Mouse (Mus musculus) kidney, postnatal 14 days (tissue): Measurements from ENCODE around the gene Mxd4.
A peak's percentile ranks its signal among the peaks of the same experiment; 100 is the strongest.

Source experiments
- DNase-seq: peaks from one replicate; pipeline ENCODE4 v3.0.0; 2022; ENCODE audit warnings: mixed read lengths

Mxd4 gene

DNA sequence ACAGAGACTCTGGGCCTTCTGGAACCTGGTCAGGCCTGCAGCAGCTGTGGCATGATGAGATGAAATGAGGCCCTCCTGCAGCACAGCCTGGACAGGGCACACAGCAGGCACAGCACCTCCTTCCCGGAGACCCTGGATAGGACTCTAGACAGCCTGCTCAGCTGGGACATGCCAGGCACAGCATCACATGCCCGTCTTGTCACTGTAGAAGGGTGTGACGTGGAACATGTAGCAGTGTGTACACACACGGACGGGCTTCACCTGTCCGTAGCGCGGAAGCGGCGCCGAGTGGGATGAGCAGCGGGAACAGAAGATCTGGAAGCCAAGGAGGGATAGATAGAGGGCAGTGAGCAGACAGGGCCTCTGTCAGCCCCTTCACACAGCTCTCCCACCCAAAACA is 8.3 kb upstream of the Mxd4 start:
- no peak for DNase-seq

DNA sequence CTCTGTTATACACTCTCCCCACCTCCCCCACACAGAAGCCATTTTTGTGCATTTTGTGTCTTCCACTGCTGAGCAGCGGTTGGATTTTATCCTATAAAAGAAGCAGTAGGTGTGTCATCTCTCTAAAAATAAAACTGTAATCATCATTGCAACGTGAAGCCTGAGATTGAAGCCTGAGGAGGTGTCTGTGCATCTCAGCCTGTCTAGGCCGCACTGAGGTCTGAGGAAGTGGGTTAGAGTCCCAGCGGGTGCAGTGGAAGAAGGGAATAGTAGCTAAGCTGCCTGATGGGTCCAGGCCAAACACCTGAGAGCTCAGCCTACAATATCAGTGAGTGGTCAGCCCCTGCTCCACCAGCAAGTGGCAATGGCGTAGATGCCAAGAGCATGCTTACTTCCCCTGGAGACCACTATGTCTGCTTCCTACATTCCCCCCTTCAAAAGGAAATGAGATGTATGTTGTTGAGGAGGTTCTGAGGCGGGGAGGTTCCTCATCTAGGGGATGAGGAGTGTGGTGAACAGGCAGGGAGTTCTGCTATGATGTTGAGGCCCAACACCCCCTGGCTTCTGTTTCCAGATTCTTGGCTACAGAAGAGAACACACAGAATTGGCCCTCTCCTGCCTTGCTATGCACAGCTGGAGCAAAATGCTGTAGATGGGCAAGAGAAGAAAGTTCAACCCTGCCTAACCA is 7.6 kb upstream of the Mxd4 start:
- DNase-seq: no peak

DNA sequence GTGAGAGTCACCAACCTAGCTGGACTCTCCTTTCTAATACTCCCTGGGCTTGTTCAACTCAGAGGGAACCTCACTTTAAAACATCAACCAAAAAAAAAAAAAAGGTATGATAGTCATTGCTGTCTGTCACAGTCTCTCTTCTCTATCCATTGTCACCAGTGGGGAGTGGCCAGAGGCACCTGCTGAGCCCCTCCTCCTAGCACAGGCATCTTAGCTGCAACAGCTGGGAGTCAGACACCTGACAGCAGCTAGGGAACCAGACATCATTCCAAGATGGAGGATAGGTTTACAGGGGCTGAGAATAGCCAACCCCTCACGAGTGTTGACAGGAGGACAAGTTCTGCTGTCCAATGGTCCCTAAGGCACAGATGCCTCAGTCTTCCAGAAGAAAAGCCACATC is 6.9 kb upstream of the Mxd4 start:
- no peak for DNase-seq

DNA sequence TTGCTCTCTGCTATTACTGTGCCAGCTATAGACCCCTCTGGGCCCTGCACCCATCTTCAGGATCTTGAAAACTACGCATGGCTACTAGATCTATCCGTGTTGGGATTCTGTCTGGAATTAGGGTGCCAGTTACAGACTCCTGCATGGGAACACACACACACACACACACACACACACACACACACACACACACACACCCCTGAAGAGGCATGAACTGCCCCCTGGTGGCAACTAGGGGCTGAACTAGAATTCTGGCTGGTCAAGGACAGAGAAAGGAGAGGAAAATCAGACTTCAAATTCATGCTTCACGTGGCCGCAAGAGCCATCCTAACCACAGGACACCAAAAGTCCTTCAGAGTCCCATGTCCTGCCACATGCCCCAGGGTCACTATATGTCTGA is 4.3 kb upstream of the Mxd4 start:
- DNase-seq: peak; percentile 42

DNA sequence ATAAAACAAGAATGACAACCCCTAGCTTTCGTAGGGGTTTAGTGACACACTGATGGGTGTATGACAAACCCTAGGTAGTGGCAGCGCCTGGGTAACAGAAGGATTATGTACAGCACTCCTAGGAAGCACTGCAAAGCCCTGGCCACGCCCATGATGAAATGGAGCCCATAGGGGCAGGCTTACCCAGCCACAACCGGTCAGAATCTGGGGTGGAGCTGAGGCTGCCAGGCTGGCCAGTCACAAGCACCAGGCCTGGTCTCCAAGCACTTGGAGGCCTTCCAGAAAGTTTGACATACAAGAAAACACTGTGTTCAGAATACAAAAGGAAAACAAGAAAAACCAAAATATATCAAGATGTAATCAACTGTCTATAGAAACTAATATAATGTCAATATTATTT is 3.5 kb upstream of the Mxd4 start:
- peak; percentile 74 for DNase-seq

DNA sequence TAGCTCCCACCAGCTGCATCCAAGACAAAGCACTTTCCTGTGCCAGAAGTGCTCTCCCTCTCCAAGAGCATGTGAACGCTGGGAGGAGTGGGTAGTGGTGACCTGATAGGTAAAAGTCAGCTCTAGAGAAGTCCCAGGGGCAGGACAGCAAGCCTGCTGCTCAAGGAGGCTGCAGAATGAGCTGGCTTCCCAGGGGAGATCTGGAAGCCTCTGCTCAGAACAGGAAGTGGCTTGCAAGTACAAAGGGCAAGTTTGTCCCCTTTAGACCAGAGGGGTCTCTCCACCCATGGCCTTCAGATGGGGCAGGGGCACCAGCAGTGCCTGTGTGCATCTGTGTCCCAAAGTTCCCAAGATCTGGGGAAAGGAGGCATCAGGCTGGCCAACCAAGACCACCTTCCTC is 2.0 kb upstream of the Mxd4 start:
- DNase-seq: no peak

DNA sequence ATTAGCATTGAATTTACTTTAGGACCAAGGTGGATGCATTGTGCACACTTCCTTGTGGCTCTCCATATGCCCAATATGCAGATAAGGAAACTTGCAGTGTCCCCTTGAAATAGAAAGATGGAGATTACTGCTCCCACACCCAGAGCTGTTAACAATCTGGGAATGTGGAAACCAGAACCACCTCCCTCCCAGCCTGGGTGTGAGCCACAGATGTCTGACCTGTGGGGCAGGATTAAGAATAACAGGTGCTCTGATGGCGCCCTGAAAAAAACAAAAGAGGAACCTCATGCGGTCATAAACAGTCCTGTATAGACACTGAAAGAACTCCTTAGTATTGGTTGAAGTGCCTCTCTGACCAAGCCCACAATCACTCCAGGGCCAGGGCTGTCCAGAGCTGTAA is 1.3 kb upstream of the Mxd4 start:
- no peak for DNase-seq

DNA sequence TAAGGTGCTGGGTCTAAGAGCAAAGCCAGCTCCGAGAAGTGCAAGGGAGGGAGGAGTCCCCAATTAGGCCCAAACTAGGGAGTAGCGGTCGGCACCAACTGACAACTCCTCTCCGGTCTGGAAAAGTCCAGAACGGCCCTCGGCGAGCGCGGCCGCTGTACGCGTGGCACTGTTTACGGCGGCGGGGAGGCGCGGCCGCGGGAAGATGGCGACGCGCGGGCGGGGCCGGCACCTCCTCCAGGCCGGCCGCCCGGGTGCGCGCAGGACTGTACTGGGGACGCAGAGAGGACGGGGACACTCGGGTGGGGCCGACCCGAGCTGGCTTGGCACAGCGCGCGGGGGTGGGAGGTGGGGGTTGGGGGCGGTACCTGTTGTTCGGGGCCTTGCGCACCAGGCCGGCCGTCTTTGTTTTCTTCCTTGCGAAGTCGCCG is 544 bp downstream of the Mxd4 start:
- DNase-seq: peak; percentile 81

DNA sequence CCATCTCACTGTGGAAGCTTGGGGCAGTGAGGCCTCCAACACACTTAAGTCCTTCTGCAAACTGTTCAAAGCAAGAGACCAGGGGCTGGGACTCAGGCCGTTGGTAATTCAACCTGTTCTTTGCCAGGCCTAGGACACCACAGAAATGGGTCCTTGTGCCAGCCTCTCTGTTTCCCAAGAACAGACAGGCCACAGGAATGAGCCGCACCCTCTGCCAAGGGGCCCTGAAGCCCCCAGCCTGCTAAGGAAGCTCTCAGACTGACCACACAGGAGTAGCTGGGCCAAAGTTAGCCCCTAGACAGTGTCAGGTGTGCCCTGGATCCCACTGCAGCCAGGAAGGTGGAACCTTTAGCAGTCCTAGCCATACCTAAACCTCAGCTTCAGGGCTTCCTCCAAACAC is 1.1 kb downstream of the Mxd4 start:
- no peak for DNase-seq

DNA sequence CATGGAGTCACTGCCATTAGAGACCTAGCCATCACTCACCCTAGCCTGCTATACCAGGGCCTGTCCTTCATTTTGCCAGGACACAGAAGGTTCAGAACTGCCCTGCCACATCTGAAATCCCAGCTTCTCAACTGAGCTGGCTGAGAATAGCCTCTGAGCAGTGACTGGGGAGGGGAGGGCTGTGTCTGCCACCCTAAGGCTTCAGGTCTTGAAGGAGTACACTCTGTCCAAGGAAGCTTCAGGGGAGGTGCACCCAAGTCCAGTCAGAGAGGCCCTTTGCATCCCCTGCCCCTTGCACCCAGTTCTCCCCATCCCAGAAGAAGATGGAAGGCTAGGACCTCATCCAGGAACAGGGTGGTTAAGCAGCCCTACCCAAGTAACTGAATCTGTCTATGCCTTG is 1.7 kb downstream of the Mxd4 start:
- DNase-seq: no peak

DNA sequence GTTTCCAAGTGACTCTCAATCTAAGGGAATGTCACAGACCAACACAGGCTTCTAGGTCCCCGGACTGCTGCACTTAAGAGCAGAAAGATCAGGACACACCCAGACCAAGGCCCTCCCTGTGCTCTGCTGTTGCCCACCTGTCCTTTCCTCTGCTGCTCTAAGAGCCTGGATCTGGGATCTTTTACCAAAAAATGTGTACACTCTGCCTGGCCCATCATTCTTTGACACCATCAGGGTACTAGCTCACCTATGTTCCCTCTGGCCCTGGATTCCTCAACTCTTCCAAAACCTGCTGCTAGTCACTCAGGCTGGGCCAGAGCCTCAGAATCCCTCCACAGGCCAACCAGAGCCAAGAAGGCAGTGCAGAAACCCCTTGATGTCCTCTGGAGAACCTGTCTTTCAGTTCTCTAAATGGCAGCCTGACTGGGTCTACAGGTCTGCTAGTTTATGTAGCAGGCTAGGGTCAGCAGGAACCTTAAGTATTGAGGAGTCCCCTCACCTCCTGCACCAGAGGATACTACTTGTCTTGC is 2.4 kb downstream of the Mxd4 start:
- no peak for DNase-seq

DNA sequence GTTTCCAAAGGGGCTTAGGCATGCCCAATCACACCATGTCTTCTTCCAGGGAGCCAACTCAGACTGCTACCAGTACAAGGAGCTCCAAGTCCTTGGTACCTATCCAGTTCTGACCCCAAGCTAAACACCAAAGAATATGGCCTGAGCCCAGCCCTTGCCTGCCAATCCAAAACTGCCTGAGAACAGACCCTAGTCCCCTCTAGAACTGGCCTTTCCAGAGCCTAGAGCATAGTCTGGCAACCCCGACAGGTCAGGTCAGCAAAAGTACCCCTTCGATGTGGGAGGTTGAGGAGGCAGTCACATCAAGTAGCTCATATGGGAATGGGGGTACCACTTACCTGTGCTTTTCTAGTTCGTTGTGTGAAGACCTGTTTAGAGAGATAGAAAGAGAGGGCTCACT is 3.5 kb downstream of the Mxd4 start:
- no peak for DNase-seq

DNA sequence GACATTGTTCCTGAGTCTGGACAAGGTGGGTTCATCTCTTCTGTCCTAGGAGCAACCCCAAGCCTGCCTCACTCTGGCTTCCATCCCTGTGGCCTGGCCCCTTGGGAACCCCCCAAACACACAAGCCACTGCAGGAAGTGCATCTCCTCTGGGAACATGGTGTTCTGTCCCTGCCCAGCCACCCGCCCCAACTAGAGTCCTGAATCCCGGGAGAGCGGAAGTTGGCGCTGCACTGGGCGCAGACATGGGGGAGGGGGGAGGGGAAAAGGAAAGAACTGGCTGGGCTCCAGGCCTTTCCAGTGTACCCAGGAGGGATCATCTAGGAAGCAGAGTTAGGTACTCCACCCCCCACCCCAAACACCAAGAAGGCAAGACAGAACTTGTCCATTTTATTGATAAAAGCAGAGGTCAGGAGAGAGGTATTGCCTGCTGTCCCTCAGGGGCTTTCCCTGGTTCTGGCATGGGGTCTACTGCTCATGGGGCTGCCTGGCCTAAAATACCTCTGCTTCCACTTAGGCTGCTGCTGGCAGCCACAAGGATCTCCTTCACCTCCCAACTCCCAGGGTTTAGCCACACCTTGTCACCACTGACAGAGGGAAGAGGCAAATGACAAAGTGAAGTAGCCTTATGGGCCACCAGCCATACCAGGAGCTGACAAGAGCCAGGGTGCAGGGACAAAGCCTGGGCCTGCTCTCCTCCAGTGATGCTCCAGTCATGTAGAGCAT is 4.2 kb downstream of the Mxd4 start:
- peak; percentile 81 for DNase-seq

DNA sequence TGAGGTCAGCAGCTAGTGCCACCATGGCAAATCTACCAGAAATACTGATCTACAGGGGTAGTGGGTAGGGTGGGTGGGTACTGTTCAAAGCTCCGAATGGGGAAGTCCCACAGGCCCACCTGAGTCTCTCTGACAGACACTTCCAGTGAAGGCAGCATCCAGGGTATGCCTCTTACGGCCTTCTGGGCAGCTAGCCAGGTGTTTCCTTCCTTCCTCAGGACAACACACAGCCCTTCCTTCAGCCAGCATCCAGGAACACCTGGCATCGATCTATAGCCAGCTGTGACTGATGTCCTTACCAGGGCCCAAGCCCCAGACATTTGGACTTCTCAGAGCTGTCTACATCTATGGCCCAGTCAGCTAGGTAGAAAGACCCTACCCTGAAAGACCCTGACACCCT is 5.0 kb downstream of the Mxd4 start:
- DNase-seq: peak; percentile 74

DNA sequence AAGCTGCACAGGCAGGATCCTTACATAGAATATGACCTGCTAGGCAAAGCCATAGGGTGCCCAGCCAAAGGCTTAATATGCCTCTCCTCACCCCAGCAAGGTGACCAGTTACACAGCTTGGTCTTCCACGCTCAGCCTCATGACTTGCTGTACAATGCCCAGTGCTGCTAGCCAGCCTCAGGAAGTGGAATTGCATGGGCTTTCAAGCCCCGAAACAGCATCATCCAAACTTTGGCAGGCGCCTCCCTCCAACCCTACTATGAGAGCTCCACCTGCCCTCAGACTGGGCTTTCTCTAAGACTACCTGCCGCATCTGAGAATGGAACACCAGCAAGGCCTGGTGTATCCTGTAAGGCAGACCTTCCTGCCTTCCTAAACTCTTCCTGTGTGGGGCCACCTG is 9.7 kb downstream of the Mxd4 start:
- DNase-seq: no peak

DNA sequence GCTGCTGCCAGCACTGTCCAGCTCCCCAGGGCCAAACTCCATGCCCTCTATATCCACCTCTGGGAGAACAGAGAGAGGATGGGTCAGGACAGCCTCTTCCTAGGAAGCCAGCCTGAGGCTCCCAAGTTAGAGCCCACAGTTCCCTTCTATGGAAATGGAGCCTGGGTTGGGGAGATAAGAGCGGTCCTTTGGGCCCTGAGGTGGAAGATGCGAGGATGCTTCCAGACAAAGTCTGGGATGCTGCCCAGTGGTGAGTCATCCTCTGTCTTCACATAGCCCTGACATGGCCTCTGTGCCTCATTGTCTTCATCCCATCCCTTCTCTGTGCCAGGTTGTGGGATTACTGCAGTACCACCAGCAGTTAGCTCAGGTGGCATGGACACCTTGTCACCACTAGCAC is 10.4 kb downstream of the Mxd4 start:
- no peak for DNase-seq

DNA sequence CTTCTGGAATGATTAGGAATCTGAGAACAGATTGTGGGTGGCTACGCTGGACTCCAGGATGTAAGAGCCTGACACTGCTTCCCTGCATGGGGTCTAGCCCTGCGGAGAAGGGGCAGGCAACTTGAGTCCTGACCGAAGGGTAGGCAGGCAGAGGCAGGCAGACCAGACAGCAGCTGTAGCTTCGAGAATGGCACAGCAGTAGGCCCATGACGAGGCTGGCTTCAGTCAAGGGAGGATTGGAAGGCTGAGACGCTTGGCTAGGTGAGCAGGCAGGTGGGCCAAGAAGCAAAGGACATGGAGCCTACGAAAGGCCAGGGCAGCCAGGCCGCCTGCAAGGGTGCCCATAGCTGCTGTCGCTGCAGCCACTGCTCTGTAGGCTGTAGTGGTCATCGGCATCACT is 10.8 kb downstream of the Mxd4 start:
- DNase-seq: no peak

DNA sequence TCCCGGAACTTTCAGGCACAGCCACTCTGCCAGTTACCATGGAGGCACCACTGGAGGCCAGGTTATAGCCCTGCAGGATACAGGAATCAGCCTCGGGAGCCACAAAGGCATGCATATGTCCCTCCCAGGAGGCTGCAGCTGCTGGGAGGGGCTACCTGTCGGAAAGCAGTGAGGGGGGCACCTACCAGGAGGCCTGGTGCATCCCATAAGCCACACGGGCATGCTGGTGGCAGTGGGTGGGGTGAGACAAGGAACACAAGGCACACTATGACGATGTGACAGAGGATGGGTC is 12.2 kb downstream of the Mxd4 start:
- no peak for DNase-seq

DNA sequence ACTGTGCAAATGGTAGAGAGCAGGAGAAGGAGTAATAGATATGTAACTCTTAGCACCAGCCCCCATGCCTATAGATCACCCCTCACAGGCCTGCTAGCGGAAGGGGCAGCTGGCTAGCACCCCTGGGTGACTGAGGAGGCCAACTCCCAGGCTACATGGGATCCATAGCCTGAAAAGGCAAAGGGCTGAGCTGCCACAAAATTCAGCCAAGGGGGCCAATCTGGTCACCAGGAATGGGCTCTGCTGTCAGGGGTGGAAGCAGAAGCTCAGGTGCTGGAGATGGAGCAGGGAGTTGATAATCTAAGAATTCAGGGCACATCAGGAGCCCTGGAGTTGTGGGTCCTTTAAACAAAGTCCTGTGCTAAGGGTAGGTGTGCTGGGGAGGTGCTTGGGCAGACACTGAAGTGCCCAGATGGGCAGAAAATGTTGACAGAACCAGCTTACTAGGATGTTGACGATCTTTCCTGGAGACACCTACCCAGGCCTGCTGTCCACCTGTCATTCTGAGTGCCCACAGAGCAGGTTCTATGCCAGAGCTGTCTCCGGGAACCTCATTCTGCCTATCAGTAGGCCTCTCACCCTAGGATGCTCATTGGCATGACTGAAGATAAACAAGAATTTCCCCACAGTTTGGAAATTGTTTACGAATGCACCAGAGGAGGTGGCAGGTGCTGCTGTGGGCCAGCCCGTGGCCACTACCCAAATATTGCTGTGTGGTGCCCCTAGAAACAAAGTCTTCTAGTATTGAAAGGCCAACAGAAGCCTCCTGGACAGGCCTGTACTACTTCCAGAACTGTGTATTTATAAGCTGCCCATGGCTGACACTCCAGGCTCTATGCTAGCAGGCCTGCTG is 12.7 kb downstream of the Mxd4 start:
- no peak for DNase-seq

DNA sequence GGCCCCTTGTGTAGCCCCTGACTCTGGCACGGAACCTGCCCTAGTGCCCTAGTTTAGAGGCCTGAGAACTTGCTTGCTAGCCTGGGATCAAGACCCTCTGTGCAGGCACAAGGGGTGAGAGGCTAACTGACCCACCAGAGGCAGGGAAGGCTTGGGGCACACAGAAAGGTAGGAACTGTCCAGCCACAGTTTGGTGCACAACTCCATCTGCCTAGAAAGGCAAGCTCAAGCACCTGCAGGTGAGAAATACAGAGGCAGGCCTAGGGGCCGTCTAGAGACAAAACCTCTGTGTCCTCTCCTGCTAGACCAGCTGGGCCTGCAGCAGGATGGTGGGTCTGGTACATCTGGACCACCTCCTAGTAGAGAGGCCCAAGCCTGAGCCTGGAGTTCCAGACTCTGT is 13.5 kb downstream of the Mxd4 start:
- DNase-seq: no peak

DNA sequence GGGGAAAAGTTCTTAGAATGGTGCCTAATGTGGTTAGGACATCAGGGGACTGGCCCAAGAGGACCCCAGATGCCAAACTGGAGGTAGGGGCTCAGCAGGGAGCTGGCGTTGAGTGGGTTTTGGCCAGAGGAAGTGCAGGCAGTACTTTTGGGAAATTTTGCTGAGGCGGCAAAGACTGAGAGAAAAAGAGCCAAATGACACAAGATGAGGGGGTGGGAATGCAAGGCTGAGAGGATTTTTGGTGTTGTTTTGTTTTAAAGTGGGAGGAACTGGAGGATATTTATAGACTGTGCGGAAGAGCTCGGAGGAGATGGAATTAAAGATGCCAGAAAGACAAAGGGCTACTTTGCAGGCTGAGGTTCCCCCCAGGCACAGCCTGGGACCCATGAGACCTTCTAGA is 16.8 kb downstream of the Mxd4 start:
- peak; percentile 61 for DNase-seq

DNA sequence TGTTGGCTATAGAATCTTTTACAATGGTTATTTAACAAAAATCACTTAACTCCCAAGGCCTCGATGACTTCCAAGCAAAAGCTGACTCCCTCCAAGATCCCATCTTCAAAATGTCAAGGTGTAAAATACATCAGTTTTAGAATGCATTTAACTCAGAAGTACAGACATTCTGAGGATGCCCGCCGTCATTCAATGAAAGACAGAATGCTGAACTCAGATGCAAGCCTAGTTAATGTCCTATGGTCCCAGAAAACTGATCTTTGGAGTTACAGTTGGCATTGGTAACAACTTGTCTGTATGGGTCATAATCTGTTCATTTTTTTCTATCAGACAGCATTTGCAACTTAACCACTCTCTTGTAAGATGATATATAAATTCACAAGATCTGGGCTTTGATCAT is 17.6 kb downstream of the Mxd4 start:
- no peak for DNase-seq

DNA sequence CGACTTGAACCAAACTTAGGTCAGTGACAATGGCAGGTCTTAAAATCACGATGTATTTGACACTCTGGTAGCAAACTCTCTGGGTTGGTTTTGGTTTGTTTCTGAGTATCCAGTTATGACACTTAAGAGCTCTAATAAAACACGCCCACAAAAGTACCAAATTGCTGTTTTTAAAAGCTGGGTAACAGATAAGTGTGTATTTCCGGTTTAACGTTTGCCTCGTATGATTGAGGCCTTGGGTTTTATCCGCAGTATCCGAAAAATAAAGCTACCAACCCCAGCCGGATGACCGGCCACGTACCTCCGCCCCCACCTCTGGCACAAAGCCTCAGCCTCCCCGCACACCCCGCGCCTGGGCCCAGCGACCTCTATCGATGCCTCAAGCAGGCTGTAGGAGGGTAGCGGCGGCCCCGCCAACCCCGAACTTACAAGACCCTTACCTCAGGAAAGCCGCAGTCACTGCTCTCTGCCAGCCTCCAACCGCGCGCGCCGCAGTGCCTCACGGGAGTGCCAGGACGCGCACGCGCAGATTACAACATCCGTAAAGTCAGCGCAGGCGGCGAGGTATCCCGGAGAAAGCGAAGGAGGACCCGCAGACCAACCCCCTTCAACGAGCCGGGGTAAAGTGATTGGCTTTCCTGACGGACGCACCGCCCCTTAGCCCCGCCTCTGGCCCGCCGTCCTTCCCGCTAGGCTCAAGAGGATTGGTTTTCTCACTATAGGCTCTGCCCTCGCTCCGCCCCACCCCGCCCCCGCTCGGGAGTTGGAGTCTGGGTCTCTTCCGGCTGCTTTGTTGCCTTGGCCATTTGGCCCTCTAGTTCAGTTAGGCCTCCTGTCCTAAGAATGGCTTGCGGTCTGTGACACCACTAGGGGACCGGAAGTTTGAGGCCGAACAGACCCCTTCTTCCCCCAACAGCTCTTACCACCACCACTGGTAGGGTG is 18.3 kb downstream of the Mxd4 start, which contains the start of the genes Poln and Haus3:
Gene Poln, minus strand, starts transcription at position 499 of the 942 bp plus-strand sequence.
Gene Haus3, minus strand, starts transcription at position 578 of the 942 bp plus-strand sequence.
- DNase-seq: peak; percentile 98
